Mouse (Mus musculus) c-Kit-positive CD71-positive TER-119-positive erythroid progenitor cells, embryonic 14.5 days (primary cell): ENCODE measurements at regions not wholly inside any gene's neighbourhood (a gene's known extent, or its start where the extent isn't known, plus 50 kb on each side); places are given as distances from the start of the nearest gene placed in this dataset.

Experiments used
- DNase-seq: peaks from one replicate; pipeline ENCODE4 v3.0.0-alpha.2; 2013; ENCODE audit warnings: low spot score

DNA sequence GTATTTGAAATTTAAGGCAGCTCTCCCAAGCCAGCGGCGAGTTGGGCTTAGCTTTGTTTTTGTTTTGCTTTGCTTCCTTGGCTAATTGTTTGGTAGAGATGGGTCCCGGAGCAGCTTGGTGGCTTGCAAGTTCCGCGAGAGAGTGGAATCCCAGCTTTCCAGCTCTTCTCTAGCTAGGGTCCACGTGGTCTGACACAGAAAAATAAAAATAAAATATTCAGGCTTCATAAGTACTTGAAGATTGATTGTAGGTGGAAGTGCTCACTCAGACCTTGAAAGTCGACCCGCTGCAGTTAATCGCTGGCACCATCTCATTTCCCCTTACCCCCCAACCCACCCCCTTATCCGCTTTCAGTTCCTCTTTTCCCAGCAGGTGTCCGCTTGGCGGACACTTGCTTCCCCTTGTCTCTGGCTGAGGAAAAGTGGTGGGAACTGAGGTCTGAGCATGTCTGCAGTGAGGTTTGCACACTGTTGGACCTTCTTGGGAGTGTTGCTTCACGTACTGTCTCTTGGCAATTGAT lies 198.5 kb downstream of the Dusp6 start:
- DNase-seq, result no peak

DNA sequence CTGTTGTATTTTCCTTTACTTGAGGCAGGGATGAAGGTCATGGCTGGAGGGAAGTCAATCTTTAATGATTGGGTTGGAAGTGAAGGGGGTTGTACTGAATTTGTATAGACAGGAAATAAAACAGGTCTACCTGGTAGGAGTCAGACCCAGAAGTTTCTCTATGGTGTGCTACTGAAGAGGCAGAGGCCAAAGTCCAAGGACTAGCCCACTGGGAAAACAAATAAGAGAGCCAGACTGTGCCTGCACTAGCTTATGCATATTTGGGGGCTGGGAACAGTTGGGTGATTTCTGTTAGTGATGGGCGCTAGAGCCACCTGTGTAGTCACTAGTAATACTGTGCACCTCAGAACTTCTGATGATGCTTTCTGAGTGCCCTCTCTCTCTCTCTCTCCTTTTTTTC lies 203.7 kb downstream of the Dusp6 start:
- no peak for DNase-seq

DNA sequence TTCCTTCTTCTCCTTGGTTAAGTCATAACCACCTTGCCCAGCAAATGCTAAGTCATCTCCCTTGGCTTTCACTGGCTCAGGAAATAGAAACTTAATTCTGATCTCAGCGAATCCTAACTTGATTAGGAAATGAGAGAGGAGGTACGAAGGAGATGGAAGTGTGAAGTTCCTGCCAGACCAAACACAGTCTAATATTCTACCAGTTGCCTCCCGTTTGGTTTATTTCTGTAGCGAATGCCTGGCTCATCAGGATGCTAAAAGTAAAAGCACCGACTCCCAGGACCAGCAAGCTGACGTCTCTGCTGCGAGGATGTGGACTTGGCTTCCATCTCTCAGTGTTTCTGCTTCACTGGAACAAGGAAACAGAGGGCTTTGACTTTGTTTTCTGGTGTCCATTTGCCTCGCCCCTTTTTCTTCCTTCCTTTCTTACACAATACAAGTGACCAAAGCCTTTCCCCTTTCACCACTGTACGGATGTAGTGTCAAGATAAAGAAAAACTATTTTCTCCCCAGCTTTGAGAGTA lies 204.3 kb downstream of the Dusp6 start:
- DNase-seq, result no peak

DNA sequence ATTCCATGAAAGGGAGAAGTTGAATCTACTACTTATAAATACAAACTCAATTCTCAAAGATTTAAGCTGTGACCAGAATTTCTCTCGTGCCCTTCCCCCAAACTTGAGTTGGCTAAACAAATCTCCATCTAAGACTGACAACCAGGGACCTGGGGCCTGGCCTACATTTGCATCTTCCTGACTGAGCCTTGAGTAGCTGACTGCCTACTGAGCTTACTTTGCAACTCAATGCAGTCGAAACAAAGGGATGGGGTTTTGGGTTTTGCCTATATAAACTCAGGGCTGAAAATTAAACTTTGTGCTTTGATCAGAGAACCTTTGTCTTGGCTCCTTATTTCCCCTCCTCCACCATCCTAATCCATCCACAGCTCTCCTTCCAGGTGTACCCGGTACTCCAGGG lies 205.9 kb downstream of the Dusp6 start:
- DNase-seq, result no peak

DNA sequence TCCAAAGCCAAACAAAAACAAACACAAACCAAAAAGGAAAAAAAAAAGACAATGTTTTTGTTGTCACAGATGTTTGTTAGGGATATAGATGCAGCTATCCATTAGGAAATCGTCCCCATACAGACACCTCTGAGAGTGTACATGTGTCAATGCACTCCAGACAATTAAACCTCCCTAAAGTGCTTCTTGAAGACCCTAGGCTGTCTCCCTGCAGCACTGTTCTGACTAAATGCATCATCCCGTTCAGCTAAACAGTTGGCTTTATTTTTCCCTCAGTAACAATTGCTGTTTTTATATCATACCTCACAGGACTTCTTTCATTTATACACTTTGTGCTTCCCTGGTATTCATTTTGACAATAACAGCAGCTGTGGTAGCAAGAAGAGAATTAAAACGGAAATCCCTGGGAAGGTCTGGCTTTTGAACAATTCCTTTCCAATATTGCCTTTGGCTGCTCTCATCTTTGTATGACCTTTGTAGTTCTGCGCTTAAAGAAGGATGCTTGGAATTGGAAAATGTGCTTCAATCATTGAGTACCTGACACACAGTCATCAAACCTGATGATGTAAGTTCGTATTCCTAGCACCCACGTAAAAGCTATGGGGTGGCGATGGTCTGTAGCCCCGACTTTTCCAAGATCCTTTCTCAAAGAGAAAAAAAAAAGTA lies 208.9 kb downstream of the Dusp6 start:
- no peak for DNase-seq

DNA sequence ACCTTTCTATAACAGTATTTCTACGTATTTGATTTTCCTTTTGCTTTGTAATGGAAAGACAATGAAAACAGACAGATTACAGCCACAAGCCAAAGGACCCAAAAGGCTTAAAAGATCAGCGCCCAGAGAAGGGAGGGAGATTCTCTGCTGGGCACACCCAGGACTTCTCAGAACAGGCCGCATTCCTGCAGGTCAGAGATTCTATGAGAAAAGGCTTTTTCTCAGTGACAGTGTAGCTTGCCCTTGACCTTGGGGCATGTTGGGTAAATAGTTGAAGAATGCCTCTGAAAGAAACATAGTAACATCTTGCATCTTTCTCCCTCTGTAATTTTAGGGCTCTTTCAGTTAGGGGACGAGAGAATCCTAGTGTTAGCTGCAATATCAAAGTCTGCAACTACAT lies 209.8 kb downstream of the Dusp6 start:
- no peak for DNase-seq

DNA sequence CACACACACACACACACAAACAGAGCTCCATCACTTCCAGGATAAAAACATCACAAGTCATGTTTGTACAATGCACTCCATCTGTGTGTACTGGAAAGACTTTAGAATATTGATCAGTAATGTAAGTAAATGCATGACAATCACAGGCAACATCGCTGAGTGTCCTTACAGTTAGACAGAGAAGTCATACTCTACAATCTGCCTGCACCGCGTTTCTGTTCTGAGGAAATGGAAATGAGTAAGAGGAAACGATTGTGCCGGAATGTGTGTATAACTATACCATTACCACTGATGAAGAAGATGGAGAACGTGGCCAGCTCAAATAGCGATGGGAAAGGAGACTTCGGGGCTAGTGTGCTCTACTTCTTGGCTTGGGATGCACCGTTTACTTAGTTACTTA lies 210.7 kb downstream of the Dusp6 start:
- DNase-seq, result no peak

DNA sequence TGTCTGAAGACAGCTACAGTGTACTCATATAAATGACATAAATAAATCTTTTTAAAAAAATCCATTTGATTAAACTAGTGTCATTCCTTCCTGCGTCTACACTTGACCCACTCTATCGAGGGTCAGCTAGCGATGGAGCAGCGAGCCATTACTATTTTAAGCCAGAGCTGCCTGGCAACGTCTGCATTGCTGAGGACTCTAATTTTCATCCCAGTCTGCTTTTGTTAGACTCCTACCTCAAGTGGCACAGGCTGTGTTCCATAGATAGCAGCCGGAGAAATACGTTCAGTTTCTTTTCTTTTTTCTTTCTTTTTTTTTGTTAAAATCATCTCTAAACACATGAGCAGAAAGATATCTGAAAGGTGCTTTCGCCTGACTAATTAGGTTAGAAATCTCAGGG lies 211.5 kb downstream of the Dusp6 start:
- no peak for DNase-seq

DNA sequence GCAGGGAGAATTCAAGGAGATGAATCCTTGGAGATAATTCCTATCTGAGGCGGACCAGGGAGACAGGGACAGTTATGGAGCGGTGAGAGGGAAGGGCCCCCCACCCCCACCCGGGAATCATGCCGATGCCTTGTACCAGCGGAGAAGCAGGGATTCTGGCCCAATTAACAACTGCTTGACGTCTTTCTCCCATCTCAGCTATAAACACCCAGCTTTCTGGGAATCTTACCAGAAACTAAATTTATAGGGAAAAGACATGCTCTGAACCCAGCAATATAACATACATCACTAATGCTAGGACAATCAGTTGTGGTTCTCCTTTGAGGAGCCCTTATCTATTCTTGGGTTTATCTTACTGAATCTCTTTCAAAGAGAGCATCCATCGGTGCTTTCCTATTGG lies 213.2 kb downstream of the Dusp6 start:
- DNase-seq, result no peak

DNA sequence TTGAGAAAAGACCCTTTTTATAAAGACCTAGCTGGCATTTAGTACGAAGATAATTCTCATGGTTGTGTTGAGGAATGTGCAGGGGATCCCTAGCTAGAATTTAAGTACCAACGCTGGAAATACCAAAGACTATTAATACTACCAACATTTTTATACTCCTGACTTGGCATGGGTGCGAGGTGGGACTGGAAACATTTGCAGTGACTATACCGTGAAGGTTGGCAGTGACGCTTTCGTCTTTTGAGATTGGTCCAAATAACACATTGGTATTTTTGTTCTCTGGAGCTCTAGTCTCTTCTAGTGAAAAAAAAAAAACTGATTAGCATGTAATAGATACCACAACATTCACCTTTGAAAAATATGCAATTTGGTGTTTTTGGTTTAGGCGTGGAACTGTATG lies 213.7 kb downstream of the Dusp6 start:
- no peak for DNase-seq

DNA sequence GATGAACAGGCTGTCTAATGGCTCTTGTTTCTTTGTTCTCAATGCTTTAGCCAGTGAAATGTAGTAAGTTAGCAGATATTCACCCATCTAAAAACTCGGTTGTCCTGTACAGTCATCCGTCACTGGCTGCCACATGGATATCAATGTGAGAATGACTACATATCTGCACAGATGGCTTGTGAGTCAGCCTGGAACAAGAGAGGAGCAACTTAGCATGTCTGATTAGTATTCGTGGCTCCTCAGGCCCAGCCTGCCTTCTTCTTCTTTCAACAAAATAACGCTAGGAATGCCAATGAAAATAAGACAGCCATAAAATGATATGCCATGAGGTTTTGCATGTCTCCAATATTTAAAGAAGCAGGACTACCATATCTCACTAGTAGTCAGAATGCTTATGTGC lies 217.5 kb downstream of the Dusp6 start:
- DNase-seq, result no peak

DNA sequence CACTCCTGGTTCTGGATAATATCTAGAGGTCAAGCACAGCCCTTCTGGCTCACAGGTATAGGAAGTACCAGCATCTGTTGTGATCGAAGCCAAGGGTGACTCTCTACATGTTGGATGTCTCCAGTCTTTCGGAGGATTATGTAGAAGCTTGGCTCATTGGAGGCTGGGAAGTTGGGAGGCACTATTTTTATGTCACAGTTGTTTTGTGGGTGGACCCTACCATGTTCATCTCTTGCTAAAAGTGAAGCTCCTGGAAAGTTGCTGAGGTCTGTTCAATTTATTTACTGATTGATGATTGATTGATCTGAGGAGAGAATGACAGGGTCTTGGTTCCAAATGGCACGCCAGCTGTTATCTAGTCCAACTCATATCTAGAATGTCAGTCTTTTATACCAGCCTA lies 219.0 kb downstream of the Dusp6 start:
- DNase-seq, result no peak

DNA sequence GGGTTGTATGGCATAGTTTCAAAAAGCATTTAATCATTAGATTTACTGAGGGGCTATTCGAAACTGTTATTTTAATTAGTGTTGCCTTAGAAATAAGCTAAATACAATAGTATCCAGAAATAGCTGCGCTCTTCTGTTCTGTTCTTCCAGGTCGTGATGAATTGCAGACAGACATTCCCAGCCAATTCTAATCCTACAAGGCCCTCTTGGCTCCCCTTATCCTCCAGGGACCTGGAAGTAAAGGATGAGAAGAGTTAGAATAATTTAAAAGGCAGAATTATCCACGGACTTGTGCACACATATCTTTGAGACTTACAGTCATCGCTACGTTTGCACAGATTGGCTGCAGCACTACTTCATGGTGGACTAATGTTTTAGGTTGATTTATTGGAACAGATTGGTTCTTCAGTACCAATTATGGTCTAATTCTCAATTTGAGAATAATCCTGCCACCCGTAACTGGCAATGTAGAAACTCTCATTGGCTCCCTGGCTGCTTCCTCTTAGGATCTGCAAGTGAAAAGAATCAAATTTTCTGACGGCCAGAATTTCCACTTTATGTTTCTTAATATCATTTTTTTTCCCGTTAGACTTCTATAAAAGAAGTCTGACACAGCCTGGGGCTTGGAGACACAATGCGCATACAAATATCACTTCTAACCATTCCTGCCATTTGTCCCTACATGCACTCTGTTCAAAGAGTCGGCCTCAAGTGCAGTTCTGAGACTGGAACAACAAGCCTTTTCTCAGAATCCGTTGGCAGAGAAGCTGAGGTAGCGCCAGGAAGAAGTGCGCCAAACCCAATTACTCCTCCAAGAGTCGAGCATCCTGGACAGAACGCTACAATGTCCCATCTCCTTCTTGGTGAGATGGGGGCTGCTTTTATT lies 225.4 kb downstream of the Dusp6 start:
- no peak for DNase-seq

DNA sequence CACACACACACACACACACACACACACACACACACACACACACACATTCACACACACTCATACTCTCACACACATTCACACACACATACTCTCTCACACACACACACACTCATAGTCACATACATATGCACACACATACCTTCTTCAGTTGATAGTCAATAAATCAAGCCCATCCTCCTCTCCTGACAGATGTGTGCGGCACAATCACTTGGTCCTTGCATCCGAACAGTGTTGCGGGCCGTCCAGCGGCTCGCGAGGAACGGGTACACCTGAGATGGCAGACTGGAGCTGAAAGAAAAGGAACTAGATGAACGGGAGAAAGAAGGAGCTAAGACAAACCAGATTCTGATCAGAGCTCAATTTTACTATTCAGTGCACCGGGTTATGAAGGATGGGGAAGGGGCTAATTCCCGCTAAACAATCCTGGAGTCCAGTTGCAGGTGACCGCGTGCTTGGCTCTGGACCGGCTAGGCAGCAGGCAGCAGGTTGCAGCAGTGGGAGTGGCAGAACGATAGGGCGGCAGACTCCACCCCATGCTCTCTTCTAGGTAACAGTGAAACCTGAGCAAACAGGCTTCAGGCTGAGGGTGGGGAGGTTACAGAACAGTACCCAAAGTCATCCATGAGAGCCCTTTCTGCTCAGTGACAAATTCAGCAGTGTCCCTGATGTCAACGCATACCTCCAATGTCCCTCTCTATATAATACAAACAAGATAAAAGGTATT lies 247.8 kb downstream of the Csl start:
- DNase-seq, result no peak

DNA sequence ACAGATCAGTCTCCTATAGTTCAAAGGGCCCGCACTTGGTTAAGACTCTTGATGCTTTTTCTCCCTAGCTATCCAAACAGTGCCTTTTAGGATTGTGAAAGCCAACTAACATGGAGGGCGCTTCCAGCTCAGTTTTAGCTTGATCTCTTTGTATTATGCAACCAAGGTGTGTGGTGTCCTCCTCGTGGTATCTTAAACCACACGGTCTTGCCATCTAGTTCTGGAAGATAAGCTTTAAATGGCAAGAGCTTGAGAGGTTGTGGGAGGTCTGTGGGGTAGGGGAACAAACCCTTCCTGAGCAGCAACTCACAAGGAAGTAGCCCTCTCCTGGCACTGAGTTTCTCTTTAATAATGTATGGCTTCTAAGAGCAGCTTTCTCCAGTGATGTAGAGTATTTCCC lies 241.5 kb downstream of the Csl start:
- no peak for DNase-seq

DNA sequence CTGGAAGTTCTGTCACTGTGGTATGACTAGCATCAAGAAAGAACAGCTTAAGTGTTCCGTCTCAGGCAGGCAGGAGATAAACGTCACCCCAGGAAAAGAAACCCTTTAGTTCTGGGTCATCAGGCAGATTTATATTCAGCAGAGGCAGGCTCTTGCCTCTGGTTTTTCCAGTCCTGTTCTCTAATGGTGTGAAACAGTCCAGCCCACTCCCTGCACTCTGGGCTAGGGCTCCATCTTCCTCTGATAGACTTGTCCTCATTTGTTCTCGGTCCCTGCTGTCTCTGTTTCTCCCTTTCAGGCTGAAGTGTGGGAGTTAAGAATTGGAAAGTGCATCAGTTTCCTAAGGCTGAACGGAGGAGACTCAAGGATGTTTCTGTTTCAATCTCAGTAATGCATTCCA lies 240.0 kb downstream of the Csl start:
- DNase-seq, result no peak

DNA sequence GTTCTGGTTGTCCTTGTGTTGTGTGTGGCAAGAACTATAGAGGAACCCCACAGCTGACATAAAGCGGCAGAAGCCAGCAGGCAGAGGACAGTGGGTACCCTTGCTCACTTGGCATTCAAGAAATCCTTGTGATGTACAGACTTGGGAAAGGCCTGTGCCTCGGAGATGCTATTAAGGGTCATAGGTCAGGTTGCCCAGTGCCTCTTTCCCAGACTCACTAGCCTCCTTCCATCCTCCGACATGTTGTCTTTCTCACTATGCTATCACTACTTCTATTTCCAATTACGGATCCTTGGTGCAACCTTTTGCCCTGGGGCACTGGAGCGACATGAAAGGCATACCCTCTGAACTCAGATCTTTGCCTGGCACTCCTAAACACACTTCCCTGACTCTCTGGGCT lies 235.6 kb downstream of the Csl start:
- no peak for DNase-seq

DNA sequence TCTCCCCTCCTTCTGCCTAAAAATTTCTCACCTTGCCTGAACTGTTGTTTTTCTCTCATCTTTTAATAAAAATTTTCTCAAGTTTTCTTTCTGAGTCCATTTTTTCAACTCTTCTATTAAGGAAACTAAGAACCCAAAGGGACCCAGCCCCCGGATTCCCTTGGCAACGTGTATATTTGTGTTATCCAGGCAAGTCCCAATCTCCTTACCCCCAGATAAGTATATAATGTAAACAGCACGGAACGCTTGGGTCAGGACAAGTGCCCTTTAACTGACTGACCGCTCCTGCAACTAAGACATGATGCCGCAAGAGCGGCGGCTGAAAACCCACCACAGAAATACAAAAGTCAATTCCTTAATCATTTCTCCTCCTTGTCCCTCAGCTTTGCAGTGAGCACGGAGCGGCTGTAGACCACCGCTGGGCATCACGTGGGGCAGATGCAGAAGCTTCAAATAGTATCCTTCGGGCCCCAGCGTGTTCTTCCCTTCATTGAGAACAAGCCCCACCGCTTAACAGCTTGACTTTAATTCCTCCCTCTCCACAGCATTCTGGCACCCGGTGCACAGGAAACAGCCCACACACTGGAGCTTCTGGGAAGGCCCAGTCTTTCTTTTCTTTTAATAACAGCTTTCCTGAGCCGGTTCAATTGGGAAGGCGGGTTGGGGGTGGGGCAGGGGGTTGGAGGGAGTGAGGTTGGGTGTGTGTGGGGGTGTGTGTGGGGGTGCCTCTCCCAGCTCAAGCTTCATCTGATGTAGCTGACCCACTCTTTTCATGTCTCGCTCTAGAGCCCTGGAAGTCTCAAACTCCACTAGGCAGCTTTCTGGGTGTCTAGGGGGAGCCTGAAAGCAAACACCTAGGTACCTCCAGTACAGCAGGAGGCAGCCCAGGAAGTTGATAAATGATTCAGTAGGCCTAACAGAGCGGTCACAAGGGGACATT lies 234.9 kb downstream of the Csl start:
- no peak for DNase-seq

DNA sequence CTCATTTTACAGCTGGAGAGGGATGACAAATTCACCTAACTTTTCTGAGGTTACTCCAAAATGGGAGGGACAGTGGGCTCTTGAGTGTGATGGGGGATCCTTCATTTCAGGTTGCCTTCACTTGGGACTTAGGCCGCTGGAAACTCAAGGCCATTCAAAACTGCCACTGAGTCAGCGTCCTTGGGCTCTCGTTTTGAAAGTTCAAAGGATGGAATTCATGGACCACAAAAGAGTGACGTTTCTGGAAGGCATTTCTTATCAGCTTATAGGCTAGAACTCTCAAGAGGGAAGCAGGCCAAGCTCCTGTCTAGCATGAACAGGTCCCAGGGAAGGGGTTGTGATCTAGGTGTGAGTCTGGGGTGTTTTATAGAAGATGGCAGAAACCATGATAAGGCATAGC lies 233.3 kb downstream of the Csl start:
- DNase-seq, result no peak

DNA sequence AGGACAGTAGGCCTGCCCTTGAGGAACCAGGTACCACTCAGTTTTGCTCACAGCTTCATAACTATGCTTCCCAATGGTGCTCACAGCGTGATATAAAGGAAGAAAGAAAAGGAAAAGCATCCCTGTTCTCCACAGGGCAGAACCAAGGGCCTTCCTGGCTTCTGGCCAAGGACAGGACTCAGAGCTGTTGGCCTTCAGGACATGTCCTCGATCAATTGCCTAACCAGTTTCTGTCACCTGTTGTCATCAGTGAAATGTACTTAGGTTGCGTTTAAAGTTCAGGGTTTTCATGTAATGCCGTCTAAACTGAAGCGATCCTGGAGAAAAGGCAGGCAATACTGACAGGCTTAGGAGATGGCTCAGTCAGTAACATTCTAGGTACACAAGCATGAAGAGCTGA lies 232.9 kb downstream of the Csl start:
- DNase-seq, result no peak

DNA sequence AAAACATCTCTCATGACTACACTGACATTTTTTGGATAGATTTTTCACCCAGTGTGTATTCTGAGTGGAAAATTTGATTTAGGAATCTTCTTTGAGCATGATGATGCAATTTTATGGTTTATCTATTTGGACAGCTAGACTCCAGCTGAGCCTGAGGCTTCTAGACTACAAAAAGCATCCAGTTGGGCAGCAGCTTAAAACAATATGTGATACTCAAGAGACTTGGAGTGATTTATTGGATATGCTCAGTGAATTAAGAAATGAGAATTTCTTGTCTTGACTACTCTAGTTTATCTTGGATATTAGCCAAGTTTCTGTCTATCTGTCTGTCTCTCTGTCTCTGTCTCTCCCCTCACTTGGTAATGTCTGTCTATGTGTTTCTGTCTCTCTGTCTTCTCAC lies 228.4 kb downstream of the Csl start:
- DNase-seq, result no peak

DNA sequence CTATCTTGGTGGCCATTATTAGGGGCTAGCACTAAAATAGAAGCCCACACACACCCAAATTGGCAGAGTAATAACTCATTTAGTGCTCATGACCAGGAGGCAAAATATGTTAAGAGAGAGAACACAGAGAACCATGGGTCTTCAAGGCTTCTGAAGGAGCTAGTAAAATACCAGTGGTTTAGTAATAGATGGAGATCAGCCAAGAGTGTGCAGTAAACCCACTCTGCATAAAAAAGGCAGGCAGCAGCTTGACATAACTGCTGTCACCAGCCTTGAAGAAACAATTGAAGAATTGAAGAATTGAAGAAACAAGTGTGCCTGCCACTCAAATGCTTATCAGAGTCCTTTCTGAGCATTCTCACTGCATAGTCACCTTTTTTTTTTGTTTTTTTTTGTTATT lies 227.9 kb downstream of the Csl start:
- DNase-seq, result no peak
